Mouse (Mus musculus): ENCODE data around the gene Apc2. TPM values are rescaled to one million over a fixed set of nuclear protein-coding genes. Genes with fewer than 3 reads are reported as not detected.

Gene Apc2
- total RNA-seq, 2 experiments from 2014 or later: 98.3 to 98.4 TPM

DNA sequence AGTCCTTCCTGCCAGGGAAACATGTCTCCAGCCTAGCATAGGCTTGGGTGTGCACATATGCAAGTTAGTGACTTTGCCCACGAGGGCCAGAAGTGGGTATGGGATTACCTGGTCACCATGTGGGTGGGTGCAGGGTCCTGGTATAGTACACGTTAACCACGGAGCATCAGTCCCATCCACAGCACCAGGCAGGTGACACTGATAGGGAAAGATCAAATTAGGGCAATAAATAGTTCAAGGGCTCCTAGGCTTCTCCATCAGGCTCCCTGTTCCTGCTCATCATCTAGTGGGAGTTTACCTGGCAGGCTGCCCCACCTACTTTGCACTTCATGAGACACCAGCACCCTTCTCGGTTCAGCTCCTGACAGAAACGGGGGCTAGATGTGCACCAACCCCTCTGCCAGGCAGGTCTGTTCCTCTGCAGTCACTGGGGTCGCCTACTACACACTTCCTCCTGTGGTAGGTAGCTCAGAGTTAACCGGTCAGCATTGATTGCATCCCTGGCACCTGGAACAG lies 931 bp upstream of the Apc2 start:
- no peak for DNase-seq

DNA sequence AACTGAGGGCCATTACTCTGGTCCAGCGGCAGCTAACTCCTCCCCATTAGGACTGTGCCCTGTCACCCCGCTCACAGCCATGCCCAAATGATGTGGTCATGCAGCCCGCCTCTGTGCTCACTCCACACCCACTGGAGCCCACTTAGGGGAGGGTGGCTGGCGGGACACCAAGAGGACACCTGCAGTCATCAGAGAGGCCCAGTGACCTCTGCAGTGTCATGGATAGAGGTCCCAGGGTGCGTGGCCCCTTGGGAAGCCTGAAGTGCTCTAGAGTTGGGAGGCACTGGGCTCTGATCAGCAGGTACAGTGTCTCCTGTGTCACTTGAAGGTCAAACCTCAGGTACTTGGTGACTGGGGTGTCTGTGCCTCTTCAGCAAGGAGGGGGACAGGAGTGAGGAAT lies 1.0 kb downstream of the Apc2 start:
- DNase-seq: no peak

DNA sequence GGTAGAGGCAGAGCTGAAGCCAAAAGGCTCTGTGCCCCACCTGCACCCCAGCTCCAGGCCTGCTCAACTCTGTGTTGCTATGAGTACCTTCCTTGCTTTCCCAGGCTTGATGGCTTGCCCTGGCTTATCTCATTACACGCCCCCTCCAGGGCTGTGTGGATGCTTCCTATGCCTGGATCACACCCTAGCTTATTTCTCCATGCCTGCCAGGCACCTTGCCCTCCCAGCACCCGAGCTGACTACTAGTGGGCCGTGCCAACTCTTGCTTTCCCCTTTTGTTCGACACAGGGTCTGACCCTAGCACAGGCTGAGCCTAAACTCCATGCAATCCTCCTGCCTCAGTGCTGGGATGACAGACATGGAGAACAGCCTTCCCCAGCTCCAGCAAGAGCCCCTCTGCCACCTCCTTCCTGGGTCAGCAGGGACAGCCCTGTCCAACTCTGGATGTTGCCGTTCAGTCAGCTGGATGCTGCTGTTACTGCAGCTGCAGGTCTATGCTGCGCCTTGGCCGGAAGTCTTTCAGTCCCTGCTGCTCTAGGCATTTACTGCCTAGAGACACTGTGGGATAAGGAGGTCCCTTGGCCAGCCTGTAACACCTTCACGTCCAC lies 1.9 kb downstream of the Apc2 start:
- no peak for DNase-seq

DNA sequence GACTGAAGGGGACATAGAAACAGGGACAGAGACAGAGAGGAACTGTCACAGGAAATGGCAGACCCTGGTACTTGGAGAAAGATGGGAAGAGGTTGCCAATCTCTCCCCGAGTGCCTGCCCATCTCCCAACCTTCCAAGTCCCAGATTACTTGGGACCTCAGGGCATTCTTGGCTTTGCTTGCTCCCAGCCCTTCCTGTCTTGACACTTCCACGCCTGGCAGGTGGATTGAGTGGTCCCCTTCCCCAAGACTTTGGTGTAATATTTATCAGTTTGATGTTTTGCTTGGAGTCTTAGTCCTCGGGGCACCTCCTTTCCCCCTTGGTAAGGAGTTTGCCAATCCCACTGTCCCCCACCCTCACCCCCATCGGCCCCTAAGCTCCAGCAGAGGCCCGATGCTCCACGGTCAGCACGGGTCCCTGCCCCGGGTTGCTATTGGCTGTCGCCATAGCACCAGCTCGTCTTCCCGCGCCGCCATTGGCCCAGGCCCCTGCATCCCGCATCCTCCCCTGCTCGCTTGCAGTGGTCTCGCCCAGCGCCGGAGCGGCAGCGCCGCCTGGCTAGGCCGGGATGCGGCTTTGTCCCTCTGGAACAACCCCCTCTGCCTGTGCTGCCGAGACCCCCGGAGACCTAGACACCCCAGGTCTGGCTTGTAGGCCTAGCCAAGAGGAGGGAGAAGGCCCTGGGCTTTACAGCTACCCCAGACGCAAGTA lies 2.9 kb downstream of the Apc2 start:
- peak; percentile 91 to 92 for DNase-seq

DNA sequence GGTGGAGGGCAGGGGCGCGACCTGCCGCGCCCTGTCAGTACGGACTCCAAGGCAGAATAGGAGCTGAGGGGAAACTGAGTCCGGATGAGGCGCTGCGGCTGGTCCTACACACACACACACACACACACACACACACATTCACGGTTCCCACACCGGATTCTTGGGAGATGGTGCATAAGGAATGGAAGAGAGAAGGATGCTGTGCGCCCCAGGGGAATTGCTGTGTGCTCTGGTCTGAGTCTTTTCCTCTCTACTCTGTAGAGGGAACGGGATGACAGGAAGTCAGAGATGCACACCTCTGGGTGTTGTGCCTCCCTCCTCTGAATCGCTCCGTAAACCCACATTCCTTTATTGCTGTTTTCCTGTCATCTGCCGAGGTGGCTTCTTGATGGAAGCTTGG lies 3.5 kb downstream of the Apc2 start:
- DNase-seq: no peak

DNA sequence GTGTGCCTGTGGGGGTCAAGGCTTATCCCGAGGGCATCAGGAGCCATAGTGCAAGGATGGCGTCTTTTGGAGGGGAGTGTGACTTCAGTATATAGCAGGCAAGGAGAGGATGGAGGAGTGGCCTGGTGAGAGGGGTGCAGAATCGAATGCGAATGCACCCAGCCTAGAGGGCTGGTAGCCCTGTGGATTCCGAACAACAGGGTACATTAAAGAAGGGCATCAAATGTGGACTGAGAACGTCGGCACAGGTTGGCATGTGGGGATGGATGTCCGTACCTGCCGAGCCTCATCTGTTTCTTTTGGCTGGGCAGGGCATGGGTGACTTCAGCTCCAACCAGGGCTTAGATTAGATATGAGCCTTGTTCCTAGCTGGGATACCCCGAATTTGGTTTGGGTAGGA lies 4.0 kb downstream of the Apc2 start:
- DNase-seq: no peak

DNA sequence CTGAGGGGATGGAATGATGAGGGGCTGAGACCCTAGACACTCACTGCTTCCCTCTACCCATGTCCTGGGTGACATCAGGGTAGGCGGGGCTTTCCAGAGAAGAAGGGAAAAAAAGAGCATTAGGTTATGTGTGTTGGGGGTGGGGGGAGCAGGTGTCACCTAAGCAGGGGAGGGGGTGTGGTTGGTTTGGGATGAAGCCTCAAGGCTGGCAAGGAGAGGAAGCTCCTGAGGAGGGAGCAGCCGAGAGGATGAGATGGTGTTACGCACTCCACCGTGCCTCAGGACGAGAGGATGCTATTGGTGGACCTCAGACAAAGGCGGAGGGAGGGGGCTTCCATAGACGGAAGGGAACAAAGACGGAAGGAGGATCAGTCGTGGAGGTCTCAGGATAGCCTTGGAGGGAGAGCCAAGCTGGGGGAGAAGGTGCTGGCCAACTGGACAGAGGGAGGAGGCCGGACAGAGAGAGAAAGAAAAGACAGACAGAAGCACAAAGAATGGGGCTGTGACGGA lies 5.0 kb downstream of the Apc2 start:
- DNase-seq: no peak

DNA sequence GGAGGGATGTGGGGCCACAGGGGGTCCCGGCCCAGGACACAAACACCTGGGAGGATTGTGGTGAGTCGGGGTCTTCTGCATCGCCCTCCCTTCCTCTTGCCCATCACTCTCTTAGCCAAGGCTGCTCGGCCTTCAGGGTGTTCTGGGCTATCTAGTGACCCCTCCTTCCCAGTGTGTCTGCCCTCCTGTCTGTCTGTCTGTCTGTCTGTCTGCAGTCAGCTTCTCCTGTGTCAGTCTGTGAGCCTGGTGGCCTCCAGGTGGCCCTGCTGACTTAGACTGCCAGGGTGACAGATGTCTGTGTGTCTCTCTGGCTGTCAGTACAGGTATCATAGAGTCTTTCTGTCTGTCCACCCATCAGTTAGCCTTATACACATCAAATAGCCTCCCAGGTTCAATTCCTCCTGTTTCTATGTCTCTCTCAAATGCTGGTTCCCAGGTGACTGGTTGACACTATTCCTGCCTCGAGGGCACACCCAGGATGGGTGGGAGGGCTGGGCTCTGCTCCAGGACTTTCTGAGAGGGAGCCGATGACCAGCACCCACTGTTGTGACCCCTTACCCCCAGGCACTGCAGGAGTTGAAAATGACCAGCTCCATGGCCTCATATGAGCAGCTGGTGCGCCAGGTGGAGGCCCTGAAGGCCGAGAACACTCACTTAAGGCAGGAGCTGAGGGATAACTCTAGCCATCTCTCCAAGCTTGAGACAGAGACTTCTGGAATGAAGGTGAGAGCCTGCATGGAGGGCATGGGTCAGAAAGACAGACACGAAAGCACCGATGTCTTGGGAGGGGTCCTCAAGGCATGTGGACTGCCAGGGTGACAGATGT lies 5.7 kb downstream of the Apc2 start:
- DNase-seq: no peak

DNA sequence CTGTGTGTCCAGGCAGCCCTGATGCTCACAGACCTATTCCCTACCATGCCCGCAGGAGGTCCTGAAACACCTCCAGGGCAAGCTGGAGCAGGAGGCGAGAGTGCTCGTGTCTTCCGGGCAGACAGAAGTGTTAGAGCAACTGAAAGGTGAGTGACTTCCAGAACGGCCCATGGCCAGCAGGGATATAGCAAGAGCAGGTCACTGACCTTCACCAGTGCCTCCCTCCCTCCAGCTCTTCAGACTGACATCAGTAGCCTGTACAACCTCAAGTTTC lies 6.2 kb downstream of the Apc2 start:
- no peak for DNase-seq

DNA sequence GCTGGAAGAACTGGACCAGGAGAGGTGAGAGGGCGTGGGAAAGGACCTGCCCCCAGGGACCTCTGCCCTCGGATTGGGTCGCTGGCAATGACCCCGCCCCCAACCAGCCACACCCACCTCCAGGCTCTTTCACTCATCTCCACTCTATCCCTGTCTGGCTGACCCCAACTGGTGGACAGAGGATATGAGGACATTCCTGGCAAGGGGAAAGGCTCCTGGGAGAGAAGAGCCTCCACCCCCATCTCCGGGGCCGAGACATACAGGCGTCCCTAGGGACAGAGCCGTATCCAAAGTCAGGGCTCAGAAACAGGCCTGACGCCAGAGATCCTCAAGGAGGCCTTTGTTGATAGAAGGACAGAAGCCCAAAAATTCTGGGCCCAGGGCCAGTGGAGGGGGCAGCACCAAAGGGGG lies 6.7 kb downstream of the Apc2 start:
- no peak for DNase-seq

DNA sequence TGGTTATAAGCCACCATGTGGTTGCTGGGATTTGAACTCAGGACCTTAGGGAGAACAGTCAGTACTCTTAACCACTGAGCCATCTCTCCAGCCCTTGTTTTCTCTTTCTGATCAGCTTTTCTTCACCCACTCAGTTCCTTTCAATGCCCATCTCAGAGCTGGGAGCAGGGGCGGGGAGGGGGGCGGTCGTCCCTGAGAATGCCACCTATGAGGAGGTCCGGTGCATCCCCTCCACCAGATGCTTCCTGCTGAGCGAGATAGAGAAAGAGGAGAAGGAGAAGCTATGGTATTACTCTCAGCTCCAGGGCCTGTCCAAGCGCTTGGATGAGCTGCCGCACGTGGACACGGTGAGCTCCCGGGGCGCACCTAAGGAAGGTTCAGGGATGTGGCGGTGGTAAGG lies 8.7 kb downstream of the Apc2 start:
- DNase-seq: no peak

DNA sequence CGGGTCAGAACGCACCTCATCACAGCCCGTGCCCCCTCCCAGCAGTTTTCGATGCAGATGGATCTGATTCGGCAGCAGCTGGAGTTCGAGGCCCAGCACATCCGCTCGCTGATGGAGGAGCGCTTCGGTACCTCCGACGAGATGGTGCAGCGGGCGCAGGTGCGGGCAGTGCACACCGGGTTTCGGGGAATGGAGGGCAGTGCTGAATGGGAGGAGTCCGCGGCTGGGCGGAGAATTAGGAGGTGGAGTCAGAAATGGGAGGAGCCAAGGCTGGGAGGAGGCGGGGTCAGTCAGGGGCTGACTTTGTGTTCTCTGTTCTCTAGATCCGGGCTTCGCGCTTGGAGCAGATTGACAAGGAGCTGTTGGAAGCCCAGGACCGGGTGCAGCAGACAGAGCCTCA lies 9.1 kb downstream of the Apc2 start:
- no peak for DNase-seq

DNA sequence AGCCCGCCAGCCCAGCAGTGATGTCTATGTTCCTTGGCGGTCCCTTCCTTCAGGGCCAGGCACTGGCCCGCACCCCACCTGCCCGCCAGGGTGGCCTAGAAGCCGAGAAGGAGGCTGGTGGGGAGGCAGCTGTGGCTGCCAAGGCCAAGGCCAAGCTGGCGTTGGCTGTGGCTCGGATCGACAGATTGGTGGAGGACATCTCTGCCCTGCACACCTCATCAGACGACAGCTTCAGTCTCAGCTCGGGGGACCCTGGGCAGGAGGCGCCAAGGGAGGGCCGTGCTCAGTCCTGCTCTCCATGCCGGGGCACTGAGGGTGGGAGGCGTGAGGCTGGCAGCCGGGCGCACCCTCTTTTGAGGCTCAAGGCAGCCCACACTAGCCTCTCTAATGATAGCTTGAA lies 15.8 kb downstream of the Apc2 start:
- DNase-seq: no peak

DNA sequence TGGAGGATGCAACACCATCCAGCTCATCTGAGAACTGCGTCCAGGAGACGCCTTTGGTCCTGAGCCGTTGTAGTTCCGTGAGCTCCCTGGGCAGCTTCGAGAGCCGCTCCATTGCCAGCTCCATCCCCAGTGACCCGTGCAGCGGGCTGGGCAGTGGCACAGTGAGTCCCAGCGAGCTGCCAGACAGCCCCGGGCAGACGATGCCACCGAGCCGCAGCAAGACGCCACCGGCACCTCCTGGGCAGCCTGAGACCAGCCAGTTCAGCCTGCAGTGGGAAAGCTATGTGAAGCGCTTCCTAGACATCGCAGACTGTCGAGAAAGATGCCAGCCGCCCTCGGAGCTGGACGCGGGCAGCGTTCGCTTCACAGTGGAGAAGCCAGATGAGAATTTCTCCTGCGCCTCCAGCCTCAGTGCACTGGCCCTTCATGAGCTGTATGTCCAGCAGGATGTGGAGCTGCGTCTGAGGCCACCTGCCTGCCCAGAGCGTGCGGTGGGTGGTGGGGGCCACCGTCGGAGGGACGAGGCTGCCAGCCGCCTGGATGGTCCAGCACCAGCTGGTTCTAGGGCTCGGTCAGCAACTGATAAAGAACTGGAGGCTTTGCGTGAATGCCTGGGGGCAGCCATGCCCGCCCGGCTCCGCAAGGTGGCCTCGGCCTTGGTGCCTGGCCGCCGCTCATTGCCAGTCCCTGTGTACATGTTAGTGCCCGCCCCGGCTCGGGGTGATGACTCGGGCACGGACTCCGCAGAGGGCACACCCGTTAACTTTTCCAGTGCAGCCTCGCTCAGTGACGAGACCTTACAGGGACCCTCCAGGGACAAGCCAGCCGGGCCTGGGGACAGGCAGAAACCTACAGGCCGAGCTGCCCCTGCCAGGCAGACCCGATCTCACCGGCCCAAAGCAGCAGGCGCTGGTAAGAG lies 17.1 kb downstream of the Apc2 start:
- no peak for DNase-seq

DNA sequence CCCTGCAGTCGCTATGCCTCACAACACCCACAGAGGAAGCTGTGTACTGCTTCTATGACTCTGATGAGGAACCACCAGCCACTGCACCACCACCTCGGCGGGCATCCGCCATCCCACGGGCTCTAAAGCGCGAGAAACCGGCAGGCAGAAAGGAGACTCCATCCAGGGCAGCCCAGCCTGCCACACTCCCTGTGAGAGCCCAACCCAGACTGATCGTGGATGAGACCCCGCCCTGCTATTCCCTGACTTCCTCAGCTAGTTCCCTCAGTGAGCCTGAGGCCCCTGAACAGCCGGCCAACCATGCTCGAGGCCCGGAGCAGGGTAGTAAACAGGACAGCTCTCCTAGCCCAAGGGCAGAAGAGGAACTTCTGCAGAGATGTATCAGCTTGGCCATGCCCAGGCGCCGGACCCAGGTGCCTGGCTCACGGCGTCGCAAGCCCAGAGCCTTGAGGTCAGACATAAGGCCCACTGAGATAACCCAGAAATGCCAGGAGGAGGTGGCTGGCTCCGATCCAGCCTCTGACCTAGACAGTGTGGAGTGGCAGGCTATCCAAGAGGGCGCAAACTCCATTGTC lies 17.9 kb downstream of the Apc2 start:
- no peak for DNase-seq

DNA sequence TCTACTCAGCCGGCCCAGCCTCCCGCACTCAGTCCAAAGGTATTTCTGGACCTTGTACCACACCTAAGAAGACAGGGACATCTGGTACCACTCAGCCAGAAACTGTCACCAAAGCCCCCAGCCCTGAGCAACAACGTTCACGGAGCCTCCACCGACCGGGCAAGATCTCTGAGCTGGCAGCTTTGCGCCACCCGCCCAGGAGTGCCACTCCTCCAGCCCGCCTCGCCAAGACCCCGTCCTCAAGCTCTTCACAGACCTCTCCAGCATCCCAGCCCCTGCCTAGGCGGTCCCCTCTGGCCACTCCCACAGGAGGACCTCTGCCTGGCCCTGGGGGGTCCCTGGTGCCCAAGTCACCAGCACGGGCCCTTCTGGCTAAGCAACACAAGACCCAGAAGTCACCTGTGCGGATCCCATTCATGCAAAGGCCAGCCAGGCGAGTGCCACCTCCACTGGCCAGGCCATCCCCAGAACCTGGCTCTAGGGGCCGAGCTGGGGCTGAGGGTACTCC lies 18.8 kb downstream of the Apc2 start:
- DNase-seq: no peak

DNA sequence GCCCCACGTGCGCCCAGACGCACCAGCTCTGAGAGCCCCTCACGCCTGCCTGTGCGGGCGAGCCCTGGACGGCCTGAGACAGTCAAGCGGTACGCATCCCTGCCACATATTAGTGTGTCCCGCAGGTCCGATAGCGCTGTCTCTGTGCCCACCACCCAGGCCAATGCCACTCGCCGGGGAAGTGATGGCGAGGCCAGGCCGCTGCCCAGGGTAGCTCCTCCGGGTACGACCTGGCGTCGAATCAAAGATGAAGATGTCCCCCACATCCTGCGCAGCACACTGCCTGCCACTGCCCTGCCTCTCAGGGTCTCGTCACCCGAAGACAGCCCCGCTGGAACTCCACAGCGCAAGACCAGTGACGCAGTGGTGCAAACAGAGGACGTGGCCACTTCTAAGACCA lies 19.5 kb downstream of the Apc2 start:
- peak in 1 of 2 experiments; percentile 12 for DNase-seq

DNA sequence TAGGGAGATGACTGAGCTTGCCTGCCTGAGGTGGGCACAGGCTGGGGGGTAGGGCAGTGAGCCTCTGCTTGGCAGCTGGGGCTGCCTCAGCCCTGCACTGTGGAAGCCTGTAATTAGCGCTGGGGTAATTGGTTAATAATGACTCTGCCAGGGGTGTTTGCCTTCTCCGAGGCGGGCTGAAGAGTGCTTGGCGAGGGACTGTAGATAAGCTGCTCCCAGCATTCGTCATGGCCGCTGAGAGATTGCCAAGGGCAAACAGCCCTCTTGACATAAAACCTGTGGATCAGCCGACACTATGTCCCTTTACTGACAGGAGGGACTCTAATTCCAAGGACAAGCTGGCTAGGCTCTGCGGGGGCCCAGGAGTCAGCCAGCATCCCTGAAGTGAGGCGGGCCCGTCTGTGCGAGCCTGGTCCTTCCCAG lies 20.6 kb downstream of the Apc2 start:
- DNase-seq: peak in 1 of 2 experiments; percentile 21

DNA sequence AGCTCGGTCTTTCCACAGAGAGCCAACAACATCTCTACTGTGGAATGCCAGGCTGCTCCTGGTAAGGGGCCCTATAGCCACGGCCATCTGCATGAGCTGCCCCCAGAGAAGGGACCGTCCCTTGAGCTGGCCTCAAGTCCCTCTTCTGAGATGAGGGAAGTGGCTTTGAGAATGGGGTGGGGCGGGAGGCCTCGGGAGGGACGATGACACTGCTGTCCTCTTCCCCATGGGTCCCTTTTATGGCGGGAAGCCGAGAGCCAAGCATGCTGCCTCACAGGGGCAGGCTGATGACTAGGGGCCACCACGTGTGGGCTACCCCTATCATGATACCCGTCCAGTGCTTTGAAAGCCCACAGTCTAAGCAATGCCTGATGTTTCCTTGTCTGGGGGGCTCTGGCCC lies 21.2 kb downstream of the Apc2 start:
- no peak for DNase-seq

DNA sequence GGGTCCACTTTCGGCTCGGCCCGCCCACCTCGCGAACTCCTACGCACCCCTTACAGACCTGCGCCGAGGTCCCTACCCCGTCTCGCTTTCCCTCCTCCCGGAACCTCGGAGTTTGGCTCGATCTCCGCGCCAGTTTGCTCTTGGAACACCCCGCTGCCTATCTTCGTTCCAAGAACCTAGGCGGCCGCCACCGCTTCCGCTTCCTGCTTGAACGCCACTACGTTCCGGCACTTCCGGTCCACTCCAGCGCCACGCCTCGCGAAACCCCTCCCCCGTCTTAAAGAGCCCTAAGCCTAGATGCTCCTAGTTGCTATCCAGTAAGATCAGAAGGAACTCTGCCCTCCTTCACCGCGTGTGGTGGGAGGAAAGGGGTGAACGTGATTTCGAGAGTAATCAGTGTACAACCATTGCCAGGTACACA lies 24.6 kb downstream of the Apc2 start, which contains the start of gene 2310011J03Rik:
2310011J03Rik (minus strand) TSS at position 198 of the 421 bp plus-strand sequence.
- DNase-seq: peak; percentile 89 to 90

DNA sequence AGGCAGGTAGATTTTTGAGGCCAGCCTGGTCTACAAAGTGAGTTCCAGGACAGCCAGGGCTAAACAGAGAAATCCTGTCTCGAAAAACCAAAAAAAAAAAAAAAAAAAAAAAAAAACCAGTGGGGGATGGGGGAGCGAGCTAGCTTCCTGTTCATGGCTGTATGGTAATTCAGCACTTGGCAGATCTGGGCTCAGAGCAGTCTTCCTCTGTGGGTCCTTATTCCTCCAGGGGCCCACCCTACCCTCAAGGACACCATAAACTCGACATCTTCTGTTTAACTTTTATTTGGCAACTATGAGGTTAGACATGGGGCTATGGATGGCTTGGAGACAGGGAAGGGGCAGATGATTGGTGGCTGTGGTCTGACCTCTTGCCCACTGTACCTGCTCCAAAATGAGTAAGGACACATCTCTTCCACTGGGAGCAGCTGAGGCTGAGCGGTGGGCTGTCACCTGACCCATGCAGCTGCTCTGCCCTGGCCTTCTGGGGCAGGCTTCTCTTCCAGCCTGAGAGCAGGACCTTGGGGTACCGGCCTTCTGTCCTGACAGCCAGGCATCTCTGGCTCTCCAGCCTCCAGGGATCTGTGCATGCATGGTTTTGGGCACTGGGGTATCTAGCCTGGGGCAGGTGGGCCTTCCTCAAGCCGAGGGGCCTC lies 25.4 kb downstream of the Apc2 start:
- DNase-seq: no peak
